In the genomic region with DNA sequence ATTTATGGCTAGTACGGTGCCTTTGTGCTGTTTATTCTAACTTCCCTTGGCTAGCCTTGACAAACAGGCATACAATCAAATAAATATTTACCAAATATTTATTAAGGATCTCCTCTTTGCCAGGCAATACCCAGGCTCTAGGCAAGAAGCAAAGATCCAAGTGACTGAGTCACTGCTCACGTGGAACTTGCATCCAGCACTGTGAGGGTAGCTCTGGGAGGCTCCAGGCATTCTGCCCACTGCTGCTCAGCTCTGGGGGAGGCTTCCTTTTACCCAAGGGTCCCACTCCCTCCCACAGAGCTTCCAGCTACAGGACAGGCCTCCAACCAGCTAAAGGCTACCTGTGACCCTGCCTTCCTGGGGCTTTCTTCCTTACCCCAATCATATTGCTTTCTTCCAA, we compare ENCODE assay signal across 28 mouse cellular contexts.
"Had no signal": no experiment of that assay in that cellular context is flagged by ENCODE, and none has a peak within 500 bp of the region (broad histone marks: within the 10 kb centered on the region; RNA-seq: fewer than 3 reads in every experiment).

No protein-coding gene starts in this region.

- H3K36me3 ChIP-seq: heart, embryonic 10.5 days; heart, embryonic 12.5 days; hindbrain, embryonic 10.5 days; hindbrain, embryonic 12.5 days; intestine, embryonic 15.5 days; kidney, embryonic 15.5 days; limb, embryonic 10.5 days; limb, embryonic 12.5 days; liver, embryonic 13.5 days; liver, embryonic 15.5 days had no signal

- H3K9ac ChIP-seq: heart, embryonic 12.5 days; hindbrain, embryonic 12.5 days; hindbrain, embryonic 14.5 days; intestine, embryonic 15.5 days; kidney, embryonic 15.5 days; limb, embryonic 12.5 days; liver, embryonic 13.5 days; liver, embryonic 15.5 days had no signal

- H3K4me3 ChIP-seq: gastrocnemius, adult 2 months; heart, embryonic 10.5 days; heart, embryonic 12.5 days; hindbrain, embryonic 10.5 days; hindbrain, embryonic 12.5 days; intestine, embryonic 15.5 days; kidney, embryonic 15.5 days; limb, embryonic 10.5 days; limb, embryonic 12.5 days; liver, embryonic 13.5 days; liver, embryonic 15.5 days had no signal

- ATAC-seq: hindbrain, embryonic 16.5 days; inflammation-experienced regulatory T-cells, adult 6 months; intestine, embryonic 15.5 days; intestine, postnatal 0 days had no signal

- H3K4me1 ChIP-seq: heart, embryonic 10.5 days; heart, embryonic 12.5 days; intestine, embryonic 15.5 days; kidney, embryonic 15.5 days; limb, embryonic 10.5 days; limb, embryonic 12.5 days; liver, embryonic 13.5 days; liver, embryonic 15.5 days had no signal

- DNase-seq: gastrocnemius, adult 2 months; gastrocnemius, postnatal 14 days; gastrocnemius, postnatal 36 days; heart, adult 11 months; heart, postnatal 10 days; heart, postnatal 4 days; kidney, adult 18-20 months; kidney, adult 8-10 months; kidney, postnatal 14 days; kidney, postnatal 36 days; layer of hippocampus, adult 9-11 months; layer of hippocampus, postnatal 36 days; liver; liver, embryonic 13.5 days had no signal

- H3K27ac ChIP-seq: gastrocnemius, adult 2 months; heart, embryonic 10.5 days; hindbrain, embryonic 10.5 days; hindbrain, embryonic 12.5 days; hindbrain, embryonic 14.5 days; intestine, embryonic 15.5 days; kidney, embryonic 15.5 days; kidney, postnatal 0 days; limb, embryonic 10.5 days; limb, embryonic 12.5 days; liver, embryonic 13.5 days; liver, embryonic 15.5 days had no signal
